Mouse (Mus musculus): ENCODE results near the gene E2f7. TPM values are rescaled to one million over a fixed set of nuclear protein-coding genes. Genes with fewer than 3 reads are reported as not detected.
"Not testable (repeated sequence)": the region's sequence is repeated elsewhere in the genome, so short reads cannot be mapped to it uniquely, and the experiment has no call there.

The E2f7 gene
- total RNA-seq (2021): 1 to 10 TPM; 1.7 to 1.8 TPM

- intact Hi-C loops (cut with DNase I): no loop called here
- peak; percentile 86 to 95 for DNase-seq (ENCODE audit: extremely low spot score in 1 of 2, low spot score in 2 of 2)
These were observed at the start of gene E2f7 for GRCm38 (mm10) chr10:110744686-110745639. Gene E2f7 (plus strand): TSS chr10:110745439.

DNA sequence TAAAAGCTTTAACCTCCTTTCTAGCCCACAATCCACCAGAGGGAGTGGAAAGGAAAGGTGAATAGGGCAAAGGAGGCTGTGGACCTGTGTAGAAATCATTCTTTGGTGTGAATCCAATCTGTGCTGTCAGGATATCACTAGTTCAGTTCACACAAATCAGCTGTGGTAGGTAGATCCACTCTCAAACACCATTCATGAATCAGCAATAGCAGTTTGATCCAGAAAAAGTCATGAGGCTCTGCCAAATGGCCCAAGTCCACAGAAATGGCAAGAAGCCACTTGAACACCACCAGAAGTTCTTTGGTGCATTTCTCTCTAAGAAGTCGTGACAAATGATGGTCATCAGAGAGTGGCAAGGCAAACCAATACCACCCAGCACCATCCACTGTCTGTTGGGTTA is 44.0 kb upstream of the E2f7 start:
- intact Hi-C loops (cut with DNase I): no loop called here
- no peak for DNase-seq (ENCODE audit: extremely low spot score in 1 of 2, low spot score in 2 of 2)

GRCm38 (mm10) chr10:110705672-110706071 is 39.6 kb upstream of the E2f7 start:
- intact Hi-C loops (cut with DNase I): no loop called here
- peak in 1 of 2 experiments; percentile 20 for DNase-seq (ENCODE audit: extremely low spot score in 1 of 2, low spot score in 2 of 2)

DNA sequence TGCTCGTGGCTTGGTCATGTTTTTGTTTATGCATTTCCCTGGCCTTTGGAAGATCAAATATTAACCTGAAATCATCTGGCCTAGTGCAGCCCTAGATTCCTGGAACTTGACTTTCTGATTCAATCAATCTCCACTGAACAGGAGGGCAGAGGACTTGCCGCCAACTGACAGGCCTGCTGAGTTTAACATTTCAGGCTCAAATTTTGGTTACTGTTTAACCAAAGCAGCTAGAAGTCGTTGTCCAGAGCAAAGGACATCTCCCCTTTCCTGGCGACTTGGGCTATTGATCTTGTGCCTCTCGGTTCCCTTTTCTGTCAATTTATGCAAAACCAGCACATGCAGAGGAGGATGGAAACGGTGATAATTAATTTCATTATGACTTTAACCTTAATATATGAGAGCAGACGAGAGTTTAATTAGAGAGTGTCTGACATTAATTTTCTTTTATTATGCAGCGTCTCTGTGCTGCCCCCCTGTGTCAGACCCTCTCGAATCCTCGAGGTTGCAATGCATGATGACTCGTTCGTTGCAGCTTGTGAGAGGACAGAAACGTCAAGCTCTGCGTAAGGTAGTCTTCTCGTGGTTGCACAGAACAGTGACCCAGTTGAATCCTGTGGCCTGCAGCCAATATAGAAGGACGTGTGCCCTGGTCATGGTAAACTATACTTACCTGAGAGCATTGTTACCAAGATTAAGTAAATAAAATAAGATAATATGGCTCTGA is 37.7 kb upstream of the E2f7 start:
- DNase-seq (ENCODE audit: extremely low spot score in 1 of 2, low spot score in 2 of 2): no peak
- intact Hi-C loops (cut with DNase I): no loop called here

DNA sequence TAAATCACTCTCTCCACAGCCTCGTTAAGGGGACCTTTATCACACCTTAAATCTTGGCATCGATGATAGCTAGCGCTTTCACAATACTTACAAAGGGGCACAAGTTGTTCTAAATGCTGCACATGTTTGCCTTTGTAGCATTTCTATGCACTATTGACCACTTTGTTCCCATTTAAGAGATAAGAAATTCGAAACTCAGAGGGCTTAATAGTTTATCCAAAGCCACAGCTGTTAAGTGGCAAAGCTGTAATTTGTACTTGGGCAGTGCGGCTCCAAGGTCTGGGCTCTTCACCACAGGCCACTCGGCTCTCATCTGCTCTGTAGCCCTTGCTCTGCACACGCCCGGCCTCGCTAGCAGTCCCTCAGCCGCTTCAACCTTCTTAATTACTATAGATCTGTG is 28.4 kb upstream of the E2f7 start:
- DNase-seq (ENCODE audit: extremely low spot score in 1 of 2, low spot score in 2 of 2): no peak
- intact Hi-C loops (cut with DNase I): no loop called here

DNA sequence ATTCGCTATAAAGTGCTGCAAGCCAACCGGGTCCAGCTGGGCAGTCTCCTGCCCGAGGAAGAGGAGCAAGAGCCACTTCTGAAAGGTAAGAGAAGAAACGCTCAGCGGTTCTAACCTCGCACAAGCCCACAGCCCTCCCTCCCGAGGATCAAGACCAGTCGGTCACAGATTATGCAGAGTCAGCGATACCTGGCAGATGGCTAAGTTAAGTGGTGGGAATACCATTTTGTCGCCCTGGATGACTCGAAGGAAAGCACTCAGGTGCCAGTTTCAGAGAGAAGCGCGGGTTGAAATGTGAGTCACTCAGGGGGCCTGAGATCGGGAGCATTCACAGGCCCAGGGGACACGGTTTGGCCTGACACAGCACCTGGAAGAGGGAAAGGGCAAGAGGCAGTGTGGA is 18.8 kb upstream of the E2f7 start:
- DNase-seq (ENCODE audit: extremely low spot score in 1 of 2, low spot score in 2 of 2): no peak
- intact Hi-C loops (cut with DNase I): no loop called here

GRCm38 (mm10) chr10:110727816-110728215 is 17.4 kb upstream of the E2f7 start:
- DNase-seq (ENCODE audit: extremely low spot score in 1 of 2, low spot score in 2 of 2): no peak
- intact Hi-C loops (cut with DNase I): no loop called here

DNA sequence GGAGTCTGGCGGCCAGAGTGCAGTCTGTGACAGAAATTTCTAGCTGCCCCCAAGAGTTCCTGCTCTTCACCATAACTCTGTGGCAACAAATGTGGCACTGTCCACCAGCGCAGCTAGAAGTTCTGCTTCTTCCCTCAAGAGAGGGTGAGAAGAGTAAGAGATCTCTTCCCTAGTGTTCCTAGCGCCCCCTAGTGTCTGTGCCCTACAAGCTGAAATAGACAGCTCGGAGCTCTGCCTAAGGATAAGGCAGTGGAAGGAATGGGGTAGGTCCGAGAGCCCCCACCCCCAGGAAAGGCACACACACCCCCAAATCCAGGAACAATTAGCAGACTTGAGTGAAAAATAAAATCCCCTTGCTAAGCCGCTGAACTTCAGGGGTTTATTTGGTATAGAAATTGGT is 11.9 kb upstream of the E2f7 start:
- intact Hi-C loops (cut with DNase I): loop anchor here (10.0 kb wide), 1 partner anchor 279 kb away; the partner anchor contains the start of gene Nav3
- peak; percentile 26 to 77 for DNase-seq (ENCODE audit: extremely low spot score in 1 of 2, low spot score in 2 of 2)

GRCm38 (mm10) chr10:110743701-110744100 is 1.5 kb upstream of the E2f7 start:
- intact Hi-C loops (cut with DNase I): no loop called here
- no peak for DNase-seq (ENCODE audit: extremely low spot score in 1 of 2, low spot score in 2 of 2)

DNA sequence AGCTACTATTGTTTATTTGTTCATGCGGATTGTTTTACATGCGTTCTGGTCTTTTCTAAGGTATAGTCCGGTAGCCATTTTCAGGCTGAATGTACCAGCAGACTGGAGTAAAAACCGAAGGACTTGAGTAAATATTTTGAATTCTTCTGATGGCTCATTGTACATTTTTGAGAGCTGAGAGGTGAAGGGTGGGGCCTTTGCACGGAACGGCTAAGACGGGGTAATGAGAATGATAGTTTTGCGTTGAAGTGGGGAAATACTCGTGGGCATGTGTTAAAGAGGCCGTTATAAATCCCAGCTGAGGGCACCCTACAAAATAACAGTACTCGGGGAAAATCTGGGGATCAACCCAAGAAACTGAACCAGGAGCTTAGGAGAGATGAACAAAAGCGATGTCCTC is 1.1 kb upstream of the E2f7 start:
- intact Hi-C loops (cut with DNase I): no loop called here
- no peak for DNase-seq (ENCODE audit: extremely low spot score in 1 of 2, low spot score in 2 of 2)

DNA sequence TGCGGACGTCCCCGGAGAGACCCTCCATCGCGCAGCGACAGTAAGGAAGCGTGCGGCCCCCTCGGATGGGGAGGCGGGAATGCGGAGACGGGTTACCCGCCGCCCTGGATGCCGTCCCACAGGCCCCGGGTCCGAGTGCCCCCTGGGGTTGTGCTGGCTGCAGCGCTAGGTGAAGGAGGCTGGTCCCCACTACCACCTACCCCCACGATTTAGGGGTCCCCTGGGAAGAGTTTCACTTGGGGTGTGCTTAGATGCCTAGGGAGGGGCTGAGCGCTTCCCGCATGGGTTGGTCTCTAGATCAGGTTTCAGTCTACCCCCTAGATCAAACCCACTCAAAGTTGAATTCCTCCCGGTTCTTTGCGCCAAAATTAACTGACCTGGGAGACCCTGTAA is 397 bp downstream of the E2f7 start:
- intact Hi-C loops (cut with DNase I): no loop called here
- no peak for DNase-seq (ENCODE audit: extremely low spot score in 1 of 2, low spot score in 2 of 2)

- intact Hi-C loops (cut with DNase I): no loop called here
- DNase-seq (ENCODE audit: extremely low spot score in 1 of 2, low spot score in 2 of 2): no peak
These were observed 3.8 kb downstream of the E2f7 start for GRCm38 (mm10) chr10:110749081-110749480.

DNA sequence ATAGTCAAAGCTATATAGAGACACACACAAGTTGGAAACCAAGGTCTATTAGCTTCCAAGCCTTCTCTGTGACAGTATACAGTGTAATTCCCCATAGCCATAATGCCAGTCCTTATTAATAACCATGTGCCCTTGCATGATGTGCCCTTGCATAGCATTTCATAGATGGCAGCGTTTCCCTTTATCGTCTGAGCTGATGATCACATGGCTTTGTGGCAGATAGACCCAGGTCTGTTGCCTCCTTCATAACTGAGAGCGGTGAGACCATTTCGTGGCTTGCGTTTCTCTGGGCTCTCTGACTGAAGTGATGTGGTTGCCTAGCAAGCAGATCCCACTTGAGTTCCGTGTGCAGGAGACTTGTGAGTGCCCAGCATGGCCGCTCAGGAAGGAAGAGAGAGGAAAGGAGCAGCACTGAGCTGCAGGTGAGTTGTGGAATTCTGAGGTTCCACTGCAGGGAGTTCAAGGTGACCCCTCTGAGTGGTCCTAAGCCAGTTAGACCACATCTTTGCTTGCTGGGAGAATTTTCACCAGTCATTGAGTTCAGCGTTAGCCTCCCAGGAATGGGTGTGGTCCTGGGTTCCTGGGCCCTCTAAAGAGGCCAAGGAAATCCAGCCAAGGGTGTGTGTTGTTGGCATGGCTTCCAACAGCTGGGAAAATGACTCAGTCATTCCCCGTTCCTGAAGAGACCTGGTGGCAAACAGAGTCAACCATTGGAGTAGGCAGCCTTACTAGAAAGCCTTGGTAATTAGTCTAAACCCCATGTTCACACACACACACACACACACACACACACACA is 4.5 kb downstream of the E2f7 start:
- DNase-seq (ENCODE audit: extremely low spot score in 1 of 2, low spot score in 2 of 2): no peak

DNA sequence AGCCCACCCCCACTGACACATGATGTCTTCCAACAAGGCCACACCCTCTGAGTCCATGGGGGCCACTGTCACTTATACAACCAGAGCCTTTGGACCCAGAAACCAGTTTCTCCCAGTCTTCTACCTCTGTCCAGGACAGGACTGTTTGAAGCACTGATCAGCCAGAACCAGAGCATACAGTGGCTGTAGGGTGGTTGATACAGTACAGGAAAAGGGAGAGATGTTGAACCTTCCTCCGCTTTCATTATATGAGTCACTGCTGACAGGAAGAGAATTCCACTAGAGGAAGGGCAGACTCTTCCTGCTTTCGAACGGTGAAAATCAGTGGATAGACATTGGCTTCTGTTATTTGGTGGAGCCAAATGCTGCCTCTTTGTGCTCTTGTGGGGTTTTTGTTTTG is 7.6 kb downstream of the E2f7 start:
- intact Hi-C loops (cut with DNase I): no loop called here

More for the DNA sequence above, 4.5 kb downstream of the E2f7 start:
- intact Hi-C loops (cut with DNase I): no loop called here

GRCm38 (mm10) chr10:110755556-110755955 is 10.3 kb downstream of the E2f7 start:
- no peak for DNase-seq (ENCODE audit: extremely low spot score in 1 of 2, low spot score in 2 of 2)
- intact Hi-C loops (cut with DNase I): no loop called here

More for the DNA sequence above, 7.6 kb downstream of the E2f7 start:
- no peak for DNase-seq (ENCODE audit: extremely low spot score in 1 of 2, low spot score in 2 of 2)

GRCm38 (mm10) chr10:110756271-110756793 is 11.1 kb downstream of the E2f7 start:
- no peak for DNase-seq (ENCODE audit: extremely low spot score in 1 of 2, low spot score in 2 of 2)
- intact Hi-C loops (cut with DNase I): no loop called here

GRCm38 (mm10) chr10:110760552-110760951 is 15.3 kb downstream of the E2f7 start:
- DNase-seq (ENCODE audit: extremely low spot score in 1 of 2, low spot score in 2 of 2): peak in 1 of 2 experiments; percentile 52
- intact Hi-C loops (cut with DNase I): not testable (repeated sequence)

DNA sequence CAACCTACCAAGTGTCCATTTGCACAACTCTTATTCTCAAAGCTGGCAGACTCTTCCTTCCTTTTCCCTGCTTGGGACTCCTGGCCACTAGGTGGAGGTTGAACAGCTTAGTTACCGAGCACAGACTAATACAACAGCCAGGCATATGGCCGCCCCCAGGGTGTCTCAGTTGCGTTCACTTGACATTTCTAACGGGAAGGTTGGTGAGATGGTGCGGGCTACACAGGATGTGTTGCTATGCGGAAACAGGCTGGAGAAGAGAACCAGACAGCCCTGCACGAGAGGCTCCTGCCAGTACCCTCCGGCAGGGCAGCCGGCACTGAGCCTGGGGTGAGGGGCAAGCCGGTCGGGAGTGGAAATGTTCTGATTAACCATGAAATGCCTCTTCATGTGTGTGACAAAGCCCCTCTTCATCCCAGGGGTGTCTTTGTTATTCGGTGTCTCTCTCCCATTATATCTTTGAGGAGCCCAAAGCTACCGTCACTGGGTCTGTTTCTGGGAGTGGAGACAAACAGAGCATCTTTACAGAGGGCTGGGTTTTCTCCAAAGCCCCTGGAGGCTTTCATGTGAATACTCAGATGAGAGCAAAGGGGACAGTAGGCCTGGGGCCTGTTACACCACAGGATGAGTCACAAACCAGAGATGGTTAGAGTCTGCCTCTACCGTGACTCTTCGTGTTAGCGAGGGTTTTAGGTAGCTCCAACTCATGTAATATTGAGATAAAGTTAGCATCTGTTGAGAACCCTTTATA is 17.1 kb downstream of the E2f7 start:
- no peak for DNase-seq (ENCODE audit: extremely low spot score in 1 of 2, low spot score in 2 of 2)
- intact Hi-C loops (cut with DNase I): no loop called here

Data from left cerebral cortex, postnatal 10 days (tissue).